Mouse (Mus musculus) adrenal gland, postnatal 14 days (tissue): Measurements from ENCODE around the gene Brd1. TPM values are rescaled to one million over a fixed set of nuclear protein-coding genes. Genes with fewer than 3 reads are reported as not detected.
"Not testable (repeated sequence)": the region's sequence is repeated elsewhere in the genome, so short reads cannot be mapped to it uniquely, and the experiment has no call there.

Experiments used
- DNase-seq: peaks from one replicate; pipeline ENCODE4 v3.0.0; 2021; ENCODE audit warnings: mixed read lengths
- long read RNA-seq, 2 experiments: library from polyadenylated mRNA; stranded (forward); transcript quantifications; one replicate each; pipeline ENCODE4 v2.0.0; 2021
- total RNA-seq: library from RNA; stranded (reverse); gene quantifications from 2 replicates; pipeline ENCODE4 v1.2.3, GENCODE M21; 2021

Gene Brd1
- 51.4 and 55.0 TPM in 2 replicates for total RNA-seq
- long read RNA-seq, experiment 1, partial matches to known transcripts: 18 of 27 reads
- long read RNA-seq, experiment 1, other reads (novel, unspliced or antisense): 9 of 27 reads
- long read RNA-seq, experiment 2, partial matches to known transcripts: 8 of 14 reads
- long read RNA-seq, experiment 2, other reads (novel, unspliced or antisense): 6 of 14 reads

DNA sequence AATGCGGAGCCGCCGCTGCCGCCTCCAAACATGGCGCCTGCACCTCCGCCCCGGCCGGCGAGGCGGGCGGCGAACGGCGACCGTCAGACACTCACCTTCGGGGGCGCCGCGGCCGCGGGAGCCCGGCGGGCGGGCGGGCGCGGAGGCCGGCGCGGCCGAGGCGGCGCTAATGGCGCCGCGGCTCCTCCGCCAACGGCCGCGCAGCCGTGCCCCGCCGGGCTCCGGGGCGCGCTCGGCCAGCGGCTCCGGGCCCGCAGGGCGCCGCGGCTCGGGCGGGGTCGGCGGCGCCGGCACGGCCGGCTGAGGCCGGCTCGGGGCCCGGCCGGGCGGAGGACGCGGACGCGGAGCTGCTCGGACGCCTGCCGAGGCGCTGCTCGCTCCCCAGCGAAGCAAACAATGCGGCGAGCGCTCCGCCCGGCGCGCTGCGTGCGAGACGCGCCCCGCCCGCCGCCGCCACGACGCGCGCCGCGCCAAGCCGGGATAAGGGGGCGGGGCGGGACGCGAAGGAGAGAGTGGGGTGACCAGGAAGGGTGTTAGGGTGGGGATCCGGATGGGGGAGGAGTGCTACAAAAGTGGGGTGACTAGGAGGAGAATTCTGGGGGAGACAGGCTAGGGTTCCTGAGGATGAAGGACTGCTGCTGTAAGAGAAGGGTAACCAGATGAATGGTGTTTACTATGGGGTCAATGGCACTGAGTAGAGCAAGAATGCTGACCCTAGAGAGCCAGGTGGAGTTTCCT, at the start of gene Brd1:
Brd1 (minus strand) TSS at position 400 of the 738 bp plus-strand sequence.
- peak; percentile 92 for DNase-seq

DNA sequence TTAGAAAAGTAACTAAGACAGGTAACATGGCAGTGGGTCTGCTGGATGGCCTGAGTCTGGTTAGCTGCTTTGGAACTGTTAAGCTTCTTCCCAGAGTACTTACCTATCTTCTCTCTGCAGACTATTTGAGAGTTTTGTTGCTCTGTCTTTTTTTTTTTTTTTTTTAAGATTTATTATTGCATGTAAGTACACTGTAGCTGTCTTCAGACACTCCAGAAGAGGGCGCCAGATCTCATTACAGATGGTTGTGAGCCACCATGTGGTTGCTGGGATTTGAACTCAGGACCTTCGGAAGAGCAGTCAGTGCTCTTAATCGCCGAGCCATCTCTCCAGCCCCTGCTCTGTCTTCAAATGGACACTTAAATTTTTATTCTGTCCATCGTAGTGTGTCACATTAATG, 40.6 kb upstream of the Brd1 start:
- DNase-seq: not testable (repeated sequence)

DNA sequence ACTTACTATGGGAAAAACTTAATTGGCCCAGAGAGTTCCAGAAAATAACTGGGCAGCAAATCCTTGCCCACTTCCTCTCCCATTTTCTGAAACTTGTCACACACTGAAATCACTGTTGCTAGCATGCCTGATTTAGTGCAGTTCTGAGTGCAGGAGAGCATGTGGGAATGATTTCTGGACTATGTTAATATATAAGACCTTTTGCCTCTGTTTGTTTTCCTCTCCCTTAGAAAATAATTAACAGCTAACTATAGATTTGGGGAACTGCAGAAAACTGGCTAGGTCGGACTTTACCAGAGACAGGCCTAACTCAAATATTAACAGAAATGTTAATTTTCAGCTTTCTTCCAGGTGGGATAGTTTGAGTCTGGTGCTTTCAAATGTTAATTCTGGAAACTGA, 34.5 kb upstream of the Brd1 start:
- DNase-seq: no peak

- not testable (repeated sequence) for DNase-seq
Observed at GRCm38 (mm10) chr15:88766139-88766538, 32.1 kb upstream of the Brd1 start.

DNA sequence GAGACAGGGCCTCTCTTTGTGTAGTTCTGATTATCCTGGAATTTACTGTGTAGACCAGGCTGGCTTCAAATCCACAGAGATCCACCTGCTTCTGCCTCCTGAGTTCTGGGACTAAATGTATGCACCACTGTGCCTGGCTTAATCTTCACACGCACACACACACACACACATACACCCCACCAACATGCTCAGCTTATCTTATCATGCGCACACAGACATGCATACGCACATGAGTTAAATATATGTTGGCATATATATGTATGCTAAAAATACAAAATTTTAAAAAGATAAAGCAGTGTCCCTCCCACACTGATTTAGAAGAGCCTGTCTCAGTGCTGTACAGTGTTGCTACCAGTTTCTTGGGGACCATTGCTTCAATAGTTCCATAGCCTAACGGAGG, 27.5 kb upstream of the Brd1 start:
- DNase-seq: no peak

- peak; percentile 16 for DNase-seq
Observed at GRCm38 (mm10) chr15:88758061-88758460, 24.0 kb upstream of the Brd1 start.

DNA sequence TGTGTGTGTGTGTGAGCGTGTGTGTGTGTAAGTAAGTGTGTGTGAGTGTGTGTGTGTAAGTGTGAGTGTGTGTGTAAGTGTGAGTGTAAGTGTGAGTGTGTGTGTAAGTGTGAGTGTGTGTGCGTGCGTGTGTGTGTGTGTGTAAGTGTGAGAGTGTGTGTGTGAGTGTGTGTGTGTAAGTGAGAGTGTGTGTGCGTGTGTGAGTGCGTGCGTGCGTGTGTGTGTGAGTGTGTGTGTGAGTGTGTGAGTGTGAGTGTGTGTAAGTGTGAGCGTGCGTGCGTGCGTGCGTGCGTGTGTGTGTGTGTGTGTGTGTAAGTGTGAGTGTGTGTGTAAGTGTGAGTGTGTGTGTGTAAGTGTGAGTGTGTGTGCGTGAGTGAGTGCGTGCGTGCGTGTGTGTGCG, 21.7 kb upstream of the Brd1 start:
- no peak for DNase-seq

GRCm38 (mm10) chr15:88754896-88755295, 20.9 kb upstream of the Brd1 start:
- DNase-seq: no peak

DNA sequence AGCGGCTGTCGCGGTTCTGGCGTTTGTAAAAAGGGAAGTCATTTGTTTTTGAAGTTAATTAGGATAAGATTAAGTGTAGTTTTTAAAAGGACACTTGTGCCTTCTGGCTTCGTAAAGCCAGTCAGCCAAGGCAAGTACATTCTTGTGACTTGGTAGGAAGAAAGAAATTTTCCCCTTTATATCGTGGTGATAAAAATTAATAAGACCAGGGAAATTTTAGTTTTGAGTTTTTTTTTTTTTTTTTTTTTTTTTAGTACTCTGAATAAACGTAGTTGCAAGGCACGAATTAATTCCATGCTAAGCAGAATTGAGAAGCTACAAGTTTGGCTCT, 18.3 kb upstream of the Brd1 start:
- DNase-seq: no peak

DNA sequence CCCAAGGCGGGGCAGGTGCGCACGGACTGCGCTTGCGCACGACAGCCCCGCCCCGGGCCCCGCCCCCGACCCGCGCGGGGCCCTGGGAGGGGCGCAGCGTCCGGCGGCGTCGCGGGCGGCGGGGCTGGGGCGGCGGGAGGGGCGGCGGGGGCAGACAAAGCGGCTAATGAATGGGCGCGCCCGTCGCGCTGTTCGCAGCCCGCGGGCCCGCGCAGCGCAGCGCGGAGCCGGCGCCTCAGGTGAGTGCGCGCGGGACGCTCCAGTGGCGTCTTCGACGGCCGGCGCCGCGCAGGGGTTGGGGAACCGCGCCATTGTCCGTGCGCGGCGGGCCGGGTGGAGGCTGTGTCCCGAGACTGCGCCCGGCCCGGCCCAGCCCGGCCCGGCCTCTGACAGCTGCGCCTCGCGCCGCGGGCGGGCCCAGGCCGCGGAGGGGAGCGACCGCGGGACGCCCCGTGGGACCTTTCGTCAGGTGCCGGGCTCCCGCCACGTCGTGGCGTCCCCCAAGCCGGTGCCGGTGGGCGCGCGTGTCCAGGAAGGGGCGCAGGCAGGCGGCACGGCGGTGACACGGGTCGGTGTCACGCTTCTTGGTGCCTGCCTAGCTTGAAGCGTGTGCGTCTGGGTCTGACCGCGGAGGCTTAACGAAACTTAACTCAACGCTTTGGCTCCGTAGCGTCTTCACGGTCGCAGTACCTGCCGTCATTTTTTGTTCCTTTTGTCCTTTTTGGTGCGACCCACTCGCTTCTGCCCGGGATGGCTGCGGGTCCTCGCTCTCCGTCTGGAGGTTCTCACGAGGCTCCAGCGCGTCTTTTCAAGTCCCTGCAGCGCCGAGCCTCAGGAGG, 17.8 kb upstream of the Brd1 start, which contains the start of gene Zbed4:
Zbed4 (plus strand) TSS at position 97 of the 839 bp plus-strand sequence.
- DNase-seq: peak; percentile 66

GRCm38 (mm10) chr15:88750677-88751563, 16.9 kb upstream of the Brd1 start:
- DNase-seq: peak; percentile 99

DNA sequence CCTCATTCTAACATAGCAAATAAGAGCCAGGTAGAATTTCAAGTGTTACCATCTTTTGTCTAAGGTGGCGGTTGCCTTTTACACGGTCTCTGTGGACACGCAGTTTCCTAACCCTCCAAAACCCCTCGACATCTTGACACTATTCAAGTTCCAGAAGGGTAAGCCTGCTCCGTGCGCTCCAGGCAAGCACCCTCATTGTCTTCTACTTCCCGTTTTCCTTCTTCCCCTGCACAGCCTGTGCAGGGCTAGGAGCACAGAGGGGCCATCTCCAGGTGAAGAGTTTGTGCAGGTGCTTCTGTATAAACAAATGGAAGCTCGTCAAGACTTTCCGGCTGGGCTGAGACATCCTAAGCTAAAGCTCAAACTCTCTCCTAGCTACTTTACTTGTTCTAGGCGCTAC, 16.0 kb upstream of the Brd1 start:
- no peak for DNase-seq

- not testable (repeated sequence) for DNase-seq
Observed at GRCm38 (mm10) chr15:88749617-88750016, 15.6 kb upstream of the Brd1 start.

GRCm38 (mm10) chr15:88745926-88746325, 11.9 kb upstream of the Brd1 start:
- DNase-seq: no peak

DNA sequence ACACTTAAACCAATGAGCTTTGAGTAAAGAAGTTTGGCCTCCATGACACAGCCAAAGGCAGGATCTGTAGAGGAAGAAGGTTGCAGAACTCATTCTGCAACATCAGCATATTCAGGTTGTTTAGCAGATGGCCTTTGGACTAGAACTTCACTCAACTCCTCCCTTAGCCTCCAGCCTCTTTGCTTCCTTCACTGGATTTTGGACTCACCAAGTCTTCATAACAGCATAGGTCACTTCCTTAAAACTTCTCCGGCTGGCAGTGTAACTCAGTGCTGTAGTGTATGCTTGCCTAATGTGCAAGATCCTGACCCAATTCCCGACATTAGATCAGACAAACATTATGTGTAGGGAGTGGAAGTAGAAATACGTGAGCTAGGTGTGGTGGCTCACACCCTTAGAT, 11.3 kb upstream of the Brd1 start:
- no peak for DNase-seq

GRCm38 (mm10) chr15:88743371-88743770, 9.3 kb upstream of the Brd1 start:
- DNase-seq: not testable (repeated sequence)

DNA sequence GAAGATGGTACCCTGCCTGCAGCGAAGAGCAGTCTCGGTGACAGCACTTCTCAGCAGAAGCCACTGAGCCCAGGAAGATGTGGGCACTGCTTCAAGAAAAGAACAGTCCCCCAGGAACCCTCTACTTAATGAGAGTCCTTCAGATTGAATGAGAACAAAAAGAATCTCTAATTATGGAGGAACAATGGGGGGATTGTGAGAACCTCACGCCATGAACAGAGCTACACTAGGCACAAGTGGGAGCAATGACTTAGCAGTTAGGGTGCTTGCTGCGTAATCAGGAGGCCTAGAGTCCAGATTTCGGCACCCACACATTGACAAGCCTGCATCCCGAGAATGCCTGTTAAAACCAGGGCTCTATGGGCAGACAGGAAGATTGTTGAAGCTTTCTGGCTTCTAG, 7.3 kb upstream of the Brd1 start:
- DNase-seq: no peak

DNA sequence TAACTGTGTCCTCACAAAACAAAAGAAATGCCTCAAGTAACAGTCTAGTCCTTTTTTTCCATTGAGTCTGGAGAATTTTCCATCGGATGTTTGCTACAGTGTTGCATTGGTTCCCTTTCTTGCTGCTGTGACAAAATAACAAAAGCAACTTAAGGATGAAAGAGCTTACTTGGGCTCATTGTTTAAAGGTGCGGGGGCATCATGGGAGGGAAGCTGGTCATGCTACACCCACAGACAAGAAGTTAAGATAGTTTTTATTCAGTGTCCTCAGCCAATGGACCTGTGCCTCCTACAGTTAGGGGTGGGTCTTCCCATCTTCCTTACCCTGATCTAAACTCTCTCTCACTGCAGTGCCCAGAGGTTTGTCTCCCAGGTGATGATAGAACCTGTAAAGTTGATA, 4.4 kb upstream of the Brd1 start:
- DNase-seq: no peak

- peak; percentile 51 for DNase-seq
Observed at GRCm38 (mm10) chr15:88736166-88736565, 2.1 kb upstream of the Brd1 start.

GRCm38 (mm10) chr15:88733041-88733751, 837 bp downstream of the Brd1 start:
- DNase-seq: peak; percentile 84

- no peak for DNase-seq
Observed at GRCm38 (mm10) chr15:88732405-88733020, 1.5 kb downstream of the Brd1 start.
